Mouse (Mus musculus) heart, embryonic 14.5 days (tissue): ENCODE results near the gene Lbhd1. TPM values are rescaled to one million over a fixed set of nuclear protein-coding genes. Genes with fewer than 3 reads are reported as not detected.

Experiments used
- ATAC-seq: fragments of 200-750 bp; cut with Nextera tagmentation; 2 replicates; pipeline ENCODE4 v1.8.0; 2017; ENCODE audit warnings: low read depth, moderate TSS enrichment; ENCODE audit not compliant: insufficient number of reproducible peaks, insufficient read depth, low FRiP score
- H3K27ac ChIP-seq, 2 experiments: fragments of 200-500 bp in 1 of 2; fragments of 300-500 bp in 1 of 2; sonication (generic) in 1 of 2; replicated peaks in 1 of 2; 2 replicates each; pipeline ENCODE4 v1.5.1; 2012 to 2014; ENCODE audit warnings: low read depth in 2 of 2, low read length in 2 of 2, control low read depth in 1 of 2, mild to moderate bottlenecking in 1 of 2, mixed read lengths in 1 of 2; ENCODE audit not compliant: control insufficient read depth in 1 of 2, insufficient read depth in 1 of 2
- H3K27me3 ChIP-seq: fragments of 300-500 bp; sonication (generic); 2 replicates; pipeline ENCODE4 v1.6.1; 2014; ENCODE audit warnings: mild to moderate bottlenecking, low read length, control low read depth; ENCODE audit not compliant: control insufficient read depth, insufficient read depth
- H3K36me3 ChIP-seq: fragments of 300-500 bp; sonication (generic); 2 replicates; pipeline ENCODE4 v1.6.1; 2014; ENCODE audit warnings: mild to moderate bottlenecking, control low read depth, low read length, mixed read lengths; ENCODE audit not compliant: control insufficient read depth, insufficient read depth
- H3K4me1 ChIP-seq, 2 experiments: fragments of 200-500 bp in 1 of 2; fragments of 300-500 bp in 1 of 2; sonication (generic) in 1 of 2; 2 replicates each; pipeline ENCODE4 v1.6.1; 2012 to 2014; ENCODE audit warnings: low read length in 2 of 2, control low read depth in 1 of 2, mixed read lengths in 1 of 2; ENCODE audit not compliant: control insufficient read depth in 2 of 2, insufficient read depth in 2 of 2
- H3K4me2 ChIP-seq: fragments of 300-500 bp; sonication (generic); 2 replicates; pipeline ENCODE4 v1.6.1; 2014; ENCODE audit warnings: mild to moderate bottlenecking, low read length
- H3K4me3 ChIP-seq, 2 experiments: fragments of 200-500 bp in 1 of 2; fragments of 300-500 bp in 1 of 2; sonication (generic) in 1 of 2; 2 replicates each; pipeline ENCODE4 v1.5.1; 2012 to 2014; ENCODE audit warnings: low read length in 2 of 2, mild to moderate bottlenecking in 2 of 2, control low read depth in 1 of 2, low read depth in 1 of 2, moderate library complexity in 1 of 2; ENCODE audit not compliant: control insufficient read depth in 1 of 2, insufficient read depth in 1 of 2
- H3K9ac ChIP-seq: fragments of 300-500 bp; sonication (generic); 2 replicates; pipeline ENCODE4 v1.6.1; 2014; ENCODE audit warnings: mild to moderate bottlenecking, low read length
- H3K9me3 ChIP-seq: fragments of 300-500 bp; sonication (generic); 2 replicates; pipeline ENCODE4 v1.6.1; 2016; ENCODE audit warnings: low read length, control low read depth; ENCODE audit not compliant: control insufficient read depth
- WGBS: fragments of 180-500 bp; shearing (Covaris S2); extraction: QIAGEN DNeasy Blood & Tissue Kit; methylation state at CpG from one replicate; pipeline ENCODE4 v1.1.7; 2014; 5-methylcytosine and 5-hydroxymethylcytosine counted together
- polyA plus RNA-seq: library from polyadenylated mRNA; unstranded; fragments of >200 nt; fragmentation: Nextera tagmentation; extraction: Ambion mirVana; gene quantifications from 2 replicates; pipeline ENCODE4 v1.2.1, GENCODE M21; 2014

The Lbhd1 gene
- polyA plus RNA-seq, 1 experiment from 2014 or later = 51.5 TPM

- peak overlapping the region; percentile 99 for H3K9ac ChIP-seq
- H3K4me3 ChIP-seq = peak overlapping the region; percentile 81 to 98
- peaks cover 8 to 22% of the 10 kb centered on the region in 2 experiments; a peak in 3 of 4 replicates for H3K4me1 ChIP-seq
- H3K4me2 ChIP-seq = peak overlapping the region; percentile 93
- no peaks in the 10 kb centered on the region for H3K9me3 ChIP-seq
- no peaks in the 10 kb centered on the region for H3K27me3 ChIP-seq
- H3K36me3 ChIP-seq = peaks cover 43% of the 10 kb centered on the region
- peak overlapping the region; percentile 78 to 90 for H3K27ac ChIP-seq
- ATAC-seq = no peak
- WGBS = 4% methylated on average over 13 of the region's 13 CpGs
Measured at GRCm38 (mm10) chr19:8898576-8898975, 15.0 kb downstream of the Lbhd1 start.

- Histone ChIP-seq H3K4me1 (peaks cover 8 to 19% of the 10 kb centered on the region in 2 experiments; a peak in 3 of 4 replicates), H3K9me3 (no peaks in the 10 kb centered on the region), H3K27ac (0 out of 4 replicates have a peak overlapping the region, but pooled peaks of 1 of the 2 experiments have one; percentile 90), H3K4me3 (peak overlapping the region in 1 of 2 experiments; percentile 98; a peak in 2 of 4 replicates), H3K27me3 (no peaks in the 10 kb centered on the region), H3K4me2 (peak overlapping the region; percentile 93), H3K36me3 (peaks cover 48% of the 10 kb centered on the region), H3K9ac (peak overlapping the region; percentile 99)
- no peak for ATAC-seq
- WGBS = 32% methylated on average over 3 of the region's 3 CpGs
Measured at GRCm38 (mm10) chr19:8899079-8899478, 15.5 kb downstream of the Lbhd1 start.

- H3K9ac ChIP-seq = no peak overlapping the region
- H3K4me3 ChIP-seq = no peak overlapping the region
- peaks cover 0 to 10% of the 10 kb centered on the region in 2 experiments; a peak in 2 of 4 replicates for H3K4me1 ChIP-seq
- WGBS = 93% methylated on average over 5 of the region's 5 CpGs
- peaks cover 63% of the 10 kb centered on the region for H3K36me3 ChIP-seq
- no peaks in the 10 kb centered on the region for H3K27me3 ChIP-seq
- H3K4me2 ChIP-seq = no peak overlapping the region
- ATAC-seq = no peak
- no peaks in the 10 kb centered on the region for H3K9me3 ChIP-seq
- no peak overlapping the region for H3K27ac ChIP-seq
Measured at GRCm38 (mm10) chr19:8903412-8903811, 19.9 kb downstream of the Lbhd1 start.

GRCm38 (mm10) chr19:8908531-8908930 is 25.0 kb downstream of the Lbhd1 start:
- H3K27me3 ChIP-seq = no peaks in the 10 kb centered on the region
- no peak overlapping the region for H3K4me3 ChIP-seq
- H3K9ac ChIP-seq = no peak overlapping the region
- H3K4me1 ChIP-seq = no peaks in the 10 kb centered on the region
- H3K9me3 ChIP-seq = no peaks in the 10 kb centered on the region
- no peak overlapping the region for H3K27ac ChIP-seq
- no peak for ATAC-seq
- H3K36me3 ChIP-seq = peaks cover 98% of the 10 kb centered on the region
- WGBS = 91% methylated on average over 6 of the region's 6 CpGs
- H3K4me2 ChIP-seq = no peak overlapping the region

- H3K4me1 ChIP-seq = no peaks in the 10 kb centered on the region
- no peak overlapping the region for H3K27ac ChIP-seq
- H3K9me3 ChIP-seq = no peaks in the 10 kb centered on the region
- H3K9ac ChIP-seq = no peak overlapping the region
- H3K4me3 ChIP-seq = no peak overlapping the region
- H3K36me3 ChIP-seq = peaks cover 100% of the 10 kb centered on the region
- no peaks in the 10 kb centered on the region for H3K27me3 ChIP-seq
- ATAC-seq = no peak
- H3K4me2 ChIP-seq = no peak overlapping the region
- WGBS = 88% methylated on average over 5 of the region's 5 CpGs
Measured at GRCm38 (mm10) chr19:8911810-8912209, 28.3 kb downstream of the Lbhd1 start.

- Histone ChIP-seq H3K9ac (no peak overlapping the region), H3K27ac (no peak overlapping the region), H3K4me1 (no peaks in the 10 kb centered on the region), H3K4me3 (no peak overlapping the region), H3K9me3 (no peaks in the 10 kb centered on the region), H3K27me3 (no peaks in the 10 kb centered on the region), H3K4me2 (no peak overlapping the region), H3K36me3 (peaks cover 80% of the 10 kb centered on the region)
- ATAC-seq = no peak
- 96% methylated on average over 3 of the region's 3 CpGs for WGBS
Measured at GRCm38 (mm10) chr19:8914212-8914611, 30.7 kb downstream of the Lbhd1 start.

- peaks cover 47% of the 10 kb centered on the region for H3K36me3 ChIP-seq
- WGBS = 87% methylated on average over 3 of the region's 3 CpGs
- H3K9me3 ChIP-seq = no peaks in the 10 kb centered on the region
- H3K4me3 ChIP-seq = no peak overlapping the region
- no peak overlapping the region for H3K27ac ChIP-seq
- ATAC-seq = no peak
- no peak overlapping the region for H3K9ac ChIP-seq
- H3K27me3 ChIP-seq = no peaks in the 10 kb centered on the region
- H3K4me2 ChIP-seq = no peak overlapping the region
- H3K4me1 ChIP-seq = peaks cover 2 to 9% of the 10 kb centered on the region in 2 experiments; a peak in 3 of 4 replicates
Measured at GRCm38 (mm10) chr19:8919000-8919399, 35.5 kb downstream of the Lbhd1 start.

- Histone ChIP-seq H3K4me3 (peak overlapping the region in 1 of 2 experiments; percentile 71; a peak in 2 of 4 replicates), H3K27me3 (no peaks in the 10 kb centered on the region), H3K4me2 (peak overlapping the region; percentile 89), H3K27ac (peak overlapping the region; percentile 80 to 87), H3K9ac (peak overlapping the region; percentile 89), H3K36me3 (peaks cover 46% of the 10 kb centered on the region), H3K4me1 (peaks cover 2 to 9% of the 10 kb centered on the region in 2 experiments; a peak in 3 of 4 replicates), H3K9me3 (no peaks in the 10 kb centered on the region)
- WGBS = 53% methylated on average over 6 of the region's 6 CpGs
- ATAC-seq = no peak
Measured at GRCm38 (mm10) chr19:8919684-8920072, 36.1 kb downstream of the Lbhd1 start.
